9 mouse cellular contexts compared by ENCODE assay signal in genomic region chr10:84657437-84658087, GRCm38 (mm10). TPM values are rescaled to one million over a fixed set of nuclear protein-coding genes. Genes with fewer than 3 reads are reported as not detected.
DNase-seq lines count a peak whose midpoint lies in the region; ATAC-seq lines count a peak whose summit lies in the region.
"Had no signal": no experiment of that assay in that cellular context is flagged by ENCODE, and none has a peak within 500 bp of the region (broad histone marks: within the 10 kb centered on the region; RNA-seq: fewer than 3 reads in every experiment).

No protein-coding gene starts in this region.

- no peak overlapping the region for H3K4me2 ChIP-seq in heart, embryonic 12.5 days
- H3K4me2 ChIP-seq in neural tube, embryonic 13.5 days: no peak overlapping the region
- no peak overlapping the region for H3K4me2 ChIP-seq in heart, embryonic 16.5 days (ENCODE audit: low read depth, low read length)
- H3K4me2 ChIP-seq: neural tube, embryonic 12.5 days had no signal

- no peak overlapping the region for H3K27ac ChIP-seq in heart, embryonic 12.5 days (ENCODE audit: poor library complexity, severe bottlenecking)
- peak overlapping the region; percentile 74 for H3K27ac ChIP-seq in neural tube, embryonic 13.5 days (replicated peaks)
- peak overlapping the region; percentile 1 for H3K27ac ChIP-seq in heart, embryonic 16.5 days (ENCODE audit: low read length)
- H3K27ac ChIP-seq: neural tube, embryonic 12.5 days had no signal

- H3K27me3 ChIP-seq in heart, embryonic 12.5 days (replicated peaks): no peaks in the 10 kb centered on the region
- H3K27me3 ChIP-seq in neural tube, embryonic 13.5 days: no peaks in the 10 kb centered on the region
- H3K27me3 ChIP-seq in heart, embryonic 16.5 days (ENCODE audit: control insufficient read depth, insufficient read depth, low read length): no peaks in the 10 kb centered on the region
- H3K27me3 ChIP-seq: neural tube, embryonic 12.5 days had no signal

- H3K4me3 ChIP-seq in heart, embryonic 12.5 days: no peak overlapping the region
- no peak overlapping the region for H3K4me3 ChIP-seq in neural tube, embryonic 13.5 days
- no peak overlapping the region for H3K4me3 ChIP-seq in heart, embryonic 16.5 days (ENCODE audit: low read length)
- H3K4me3 ChIP-seq: neural tube, embryonic 12.5 days had no signal

- no peak for ATAC-seq in heart, embryonic 12.5 days (ENCODE audit: insufficient number of reproducible peaks, low FRiP score)
- no peak for ATAC-seq in neural tube, embryonic 13.5 days (ENCODE audit: low read depth)
- ATAC-seq in heart, embryonic 16.5 days (replicated peaks; ENCODE audit: extremely low read depth, insufficient read depth, low FRiP score): no peak

- peak; percentile 91 for DNase-seq in heart, adult 11 months
- DNase-seq in neural tube, embryonic 10.5 days (ENCODE audit: extremely low spot score, low spot score): no peak
- DNase-seq in skeletal muscle tissue, adult 2 months (ENCODE audit: low read depth, low spot score): peak; percentile 25
- no peak for DNase-seq in c-Kit-positive CD71-positive TER-119-positive erythroid progenitor cells, embryonic 14.5 days (ENCODE audit: low spot score)
- no peak for DNase-seq in adrenal gland, adult (ENCODE audit: inconsistent age in 2 of 2, low spot score in 1 of 2)

- WGBS in heart, embryonic 12.5 days: 39% methylated on average over 6 of the region's 6 CpGs
- 46% methylated on average over 6 of the region's 6 CpGs for WGBS in neural tube, embryonic 13.5 days
- 41% methylated on average over 6 of the region's 6 CpGs for WGBS in heart, embryonic 16.5 days

- H3K9me3 ChIP-seq in heart, embryonic 12.5 days (replicated peaks): no peaks in the 10 kb centered on the region; the same call in 1 of the 2 replicates
- no peaks in the 10 kb centered on the region for H3K9me3 ChIP-seq in neural tube, embryonic 13.5 days
- peaks cover 5% of the 10 kb centered on the region; the same call in 1 of the 2 replicates for H3K9me3 ChIP-seq in heart, embryonic 16.5 days (replicated peaks; ENCODE audit: control insufficient read depth, low read length)
- H3K9me3 ChIP-seq: neural tube, embryonic 12.5 days had no signal

- peaks cover 17% of the 10 kb centered on the region for H3K4me1 ChIP-seq in heart, embryonic 12.5 days (replicated peaks)
- peaks cover 22% of the 10 kb centered on the region for H3K4me1 ChIP-seq in neural tube, embryonic 13.5 days (replicated peaks)
- H3K4me1 ChIP-seq in heart, embryonic 16.5 days (ENCODE audit: control insufficient read depth, insufficient read depth, low read length): peaks cover 6% of the 10 kb centered on the region; the same call in 1 of the 2 replicates

- peaks cover 30% of the 10 kb centered on the region for H3K36me3 ChIP-seq in heart, embryonic 12.5 days
- H3K36me3 ChIP-seq in neural tube, embryonic 13.5 days: peaks cover 27% of the 10 kb centered on the region
- peaks cover 15% of the 10 kb centered on the region for H3K36me3 ChIP-seq in heart, embryonic 16.5 days (ENCODE audit: control insufficient read depth, insufficient read depth)

- no peak overlapping the region for H3K9ac ChIP-seq in heart, embryonic 12.5 days
- H3K9ac ChIP-seq in neural tube, embryonic 13.5 days: no peak overlapping the region
- H3K9ac ChIP-seq in heart, embryonic 16.5 days (ENCODE audit: low read length): no peak overlapping the region
- H3K9ac ChIP-seq: neural tube, embryonic 12.5 days had no signal

RNA-seq across cellular contexts. Expression of gene Polr3b, which starts 35.5 kb away (rescaled TPM):
- polyA plus RNA-seq in heart, embryonic 12.5 days (2016; fragmentation: Nextera tagmentation; extraction: Ambion mirVana): 13.3 and 13.4 TPM in 2 replicates
- polyA plus RNA-seq in neural tube, embryonic 13.5 days (2015; fragmentation: Nextera tagmentation; extraction: Ambion mirVana): 15.7 and 16.2 TPM in 2 replicates
- polyA plus RNA-seq in heart, embryonic 16.5 days (2015; fragmentation: Nextera tagmentation; extraction: Ambion mirVana): 9.8 and 10.0 TPM in 2 replicates

Comparison
In these comparisons a context has a peak if more than half of its experiments do, and no peak if none do; other contexts are left out.
1. DNase-seq: peak in heart, adult 11 months (single experiment) and skeletal muscle tissue, adult 2 months (single experiment); none in neural tube, embryonic 10.5 days (single experiment), c-Kit-positive CD71-positive TER-119-positive erythroid progenitor cells, embryonic 14.5 days (single experiment) and adrenal gland, adult (0 of 2).